Mouse (Mus musculus) frontal cortex, adult (tissue): ENCODE results near the gene Gatad1.
A peak's percentile ranks its signal among the peaks of the same experiment; 100 is the strongest.
"Not testable (repeated sequence)": the region's sequence is repeated elsewhere in the genome, so short reads cannot be mapped to it uniquely, and the experiment has no call there.

ENCODE experiments used
- ATAC-seq: cut with Nextera tagmentation; 2 replicates; pipeline ENCODE4 v1.9.2; 2017; ENCODE audit warnings: mild to moderate bottlenecking, moderate library complexity, mixed read lengths; ENCODE audit not compliant: low TSS enrichment

Gene Gatad1

GRCm38 (mm10) chr5:3657085-3657484 is at the start of gene Gatad1:
TSS of gene Gatad1 (minus strand) at chr5:3657185.
- no peak for ATAC-seq

DNA sequence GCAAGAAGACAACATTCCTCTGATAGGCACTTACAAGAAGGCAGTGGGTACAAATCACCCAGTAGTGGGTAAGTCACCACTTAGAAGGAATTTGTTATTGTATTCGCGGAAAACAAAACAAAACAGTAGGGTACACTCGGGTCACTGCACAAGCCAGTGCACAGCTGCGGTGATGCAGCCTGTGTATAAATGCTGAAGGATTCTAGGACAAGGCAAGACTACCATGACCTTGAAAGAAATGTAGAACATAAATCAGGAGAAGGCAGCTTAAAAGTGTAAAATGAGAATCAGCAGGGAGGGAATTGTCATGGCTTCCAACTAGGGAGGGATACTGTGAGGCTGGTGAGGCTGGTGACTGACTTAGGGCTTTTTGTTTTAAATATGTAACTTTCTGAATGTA is 45.2 kb upstream of the Gatad1 start:
- no peak for ATAC-seq

GRCm38 (mm10) chr5:3700025-3700424 is 43.0 kb upstream of the Gatad1 start:
- ATAC-seq = no peak

GRCm38 (mm10) chr5:3696031-3696430 is 39.0 kb upstream of the Gatad1 start:
- no peak for ATAC-seq

DNA sequence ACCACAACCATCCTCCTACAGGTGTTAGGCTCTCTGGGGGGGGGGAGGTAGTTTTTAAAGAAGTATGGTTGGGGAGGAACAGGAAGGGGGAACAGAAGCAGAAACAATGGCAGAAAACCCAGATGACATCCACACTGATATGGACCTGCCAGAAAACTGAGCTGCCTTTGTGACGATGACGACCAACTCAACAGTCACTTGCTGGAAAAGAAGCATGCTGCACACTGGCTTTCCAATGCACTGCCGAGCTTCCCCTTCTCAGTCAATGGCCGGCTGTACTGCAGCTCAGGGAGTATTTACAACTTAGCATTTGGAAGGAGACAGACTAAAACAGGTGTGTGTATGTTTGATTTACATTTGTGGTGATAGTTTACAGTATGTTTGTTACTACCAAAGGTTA is 38.2 kb upstream of the Gatad1 start:
- no peak for ATAC-seq

- no peak for ATAC-seq
Measured at GRCm38 (mm10) chr5:3692956-3693355, 36.0 kb upstream of the Gatad1 start.

- no peak for ATAC-seq
Measured at GRCm38 (mm10) chr5:3691283-3691682, 34.3 kb upstream of the Gatad1 start.

DNA sequence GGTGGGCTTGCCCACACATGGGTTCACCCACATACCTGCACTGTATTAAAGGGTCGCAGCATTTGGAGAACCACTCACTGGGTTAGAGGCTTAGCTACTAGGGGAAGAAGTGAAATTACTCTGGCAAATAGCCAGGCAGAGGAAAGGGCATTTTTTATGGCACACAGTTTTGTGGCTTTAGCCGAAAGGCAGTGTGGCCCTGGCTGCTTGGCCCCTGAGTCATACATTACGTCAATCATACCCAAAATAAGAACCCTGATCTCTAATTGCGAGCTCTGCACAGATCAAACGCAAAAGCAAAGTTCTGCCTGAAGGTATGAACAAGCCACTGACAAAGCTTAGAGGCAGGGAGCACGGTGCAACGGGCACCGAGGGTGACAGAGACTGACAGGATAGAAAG is 31.3 kb upstream of the Gatad1 start:
- no peak for ATAC-seq

DNA sequence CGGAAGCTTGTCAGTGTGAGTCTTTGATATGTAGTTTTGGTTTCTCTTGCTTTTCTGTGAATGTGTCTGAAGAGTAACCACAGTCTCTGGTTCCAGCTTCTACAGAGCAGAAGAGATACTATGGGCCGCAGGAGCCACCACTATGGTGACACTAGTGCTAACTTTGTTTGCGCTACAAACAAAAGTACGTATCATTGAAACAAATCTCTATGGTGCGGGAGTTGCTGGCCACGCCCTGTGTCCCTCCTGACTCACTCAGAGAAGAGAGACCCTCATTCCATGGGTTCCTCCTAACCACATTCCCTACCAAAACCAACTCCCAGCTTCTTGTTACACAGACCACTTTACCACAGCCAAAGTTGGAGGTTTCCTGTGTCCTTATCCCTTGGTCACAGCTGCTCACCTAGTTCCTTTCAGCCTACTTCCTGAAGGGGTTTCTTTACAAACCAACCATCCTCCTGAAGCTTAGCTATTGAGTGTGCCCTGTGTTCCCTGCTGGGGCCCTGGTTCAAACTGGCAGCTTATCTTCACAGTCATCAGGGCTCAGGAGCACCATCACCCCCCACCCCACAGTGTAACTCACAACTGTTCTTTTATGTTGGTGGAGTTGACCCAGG is 13.1 kb upstream of the Gatad1 start:
- ATAC-seq = no peak

- no peak for ATAC-seq
Measured at GRCm38 (mm10) chr5:3666585-3666984, 9.6 kb upstream of the Gatad1 start.

- no peak for ATAC-seq
Measured at GRCm38 (mm10) chr5:3665225-3665624, 8.2 kb upstream of the Gatad1 start.

DNA sequence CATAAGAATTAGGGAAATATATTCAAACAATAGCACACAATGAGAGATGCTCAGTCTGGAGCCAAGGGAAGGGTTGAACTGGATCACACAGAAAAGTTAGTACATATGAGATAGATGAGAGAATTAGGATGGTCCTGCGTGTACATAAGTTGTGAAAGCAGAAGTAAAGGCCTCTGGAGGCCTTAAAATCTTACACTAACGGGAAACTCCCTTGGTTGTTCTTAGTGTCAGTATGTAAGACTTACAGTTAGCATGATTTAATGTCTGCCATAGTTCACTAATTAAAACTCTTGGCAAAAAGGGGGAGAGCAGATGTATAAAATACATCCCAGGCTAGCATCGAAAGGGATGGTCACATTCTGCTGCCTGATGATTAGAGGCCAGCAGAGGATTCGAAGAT is 3.2 kb downstream of the Gatad1 start:
- ATAC-seq = no peak

DNA sequence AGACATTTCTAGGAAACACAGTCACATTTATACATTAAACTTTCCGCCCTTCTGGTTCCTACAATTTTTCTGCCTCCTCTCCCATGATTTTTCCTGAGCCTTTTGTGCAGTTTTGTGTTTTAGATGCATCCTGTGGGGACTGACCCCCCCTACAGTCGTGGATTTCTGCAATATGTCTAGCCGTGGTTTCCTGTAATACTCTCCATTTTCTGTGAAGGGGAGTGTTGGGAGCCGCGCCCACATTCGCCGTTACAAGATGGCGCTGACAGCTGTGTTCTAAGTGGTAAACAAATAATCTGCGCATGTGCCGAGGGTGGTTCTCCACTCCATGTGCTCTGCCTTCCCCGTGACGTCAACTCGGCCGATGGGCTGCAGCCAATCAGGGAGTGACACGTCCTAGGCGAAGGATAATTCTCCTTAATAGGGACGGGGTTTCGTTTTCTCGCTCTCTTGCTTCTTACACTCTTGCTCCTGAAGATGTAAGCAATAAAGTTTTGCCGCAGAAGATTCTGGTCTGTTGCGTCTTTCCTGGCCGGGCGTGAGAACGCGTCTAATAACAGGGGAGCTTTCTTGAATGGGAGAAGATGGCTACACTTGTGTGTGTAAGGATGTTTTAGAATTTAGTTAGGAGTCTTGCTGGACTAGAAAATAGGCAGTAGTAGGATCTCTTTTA is 3.9 kb downstream of the Gatad1 start:
- not testable (repeated sequence) for ATAC-seq

GRCm38 (mm10) chr5:3651621-3652020 is 5.4 kb downstream of the Gatad1 start:
- no peak for ATAC-seq

- ATAC-seq = no peak
Measured at GRCm38 (mm10) chr5:3650881-3651280, 6.1 kb downstream of the Gatad1 start, which contains the start of gene Tmbim7. TSS of gene Tmbim7 (plus strand) at chr5:3651181.

DNA sequence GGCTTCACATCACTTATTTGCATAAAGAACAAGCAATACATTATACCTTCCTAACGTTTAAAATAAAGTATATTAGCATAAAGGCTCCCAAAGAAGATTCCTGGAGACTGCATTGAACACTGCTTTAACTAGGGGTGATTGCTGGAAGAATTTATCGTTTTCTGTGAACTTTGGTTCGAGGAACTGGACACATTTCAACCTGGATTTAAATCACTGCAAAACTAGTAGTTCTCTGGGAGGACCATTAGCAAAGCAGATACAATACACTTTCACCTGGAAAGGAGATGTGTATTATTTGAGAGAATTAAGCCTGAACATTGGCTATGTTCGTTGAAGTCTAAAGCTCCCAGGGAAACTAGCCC is 8.2 kb downstream of the Gatad1 start:
- no peak for ATAC-seq

DNA sequence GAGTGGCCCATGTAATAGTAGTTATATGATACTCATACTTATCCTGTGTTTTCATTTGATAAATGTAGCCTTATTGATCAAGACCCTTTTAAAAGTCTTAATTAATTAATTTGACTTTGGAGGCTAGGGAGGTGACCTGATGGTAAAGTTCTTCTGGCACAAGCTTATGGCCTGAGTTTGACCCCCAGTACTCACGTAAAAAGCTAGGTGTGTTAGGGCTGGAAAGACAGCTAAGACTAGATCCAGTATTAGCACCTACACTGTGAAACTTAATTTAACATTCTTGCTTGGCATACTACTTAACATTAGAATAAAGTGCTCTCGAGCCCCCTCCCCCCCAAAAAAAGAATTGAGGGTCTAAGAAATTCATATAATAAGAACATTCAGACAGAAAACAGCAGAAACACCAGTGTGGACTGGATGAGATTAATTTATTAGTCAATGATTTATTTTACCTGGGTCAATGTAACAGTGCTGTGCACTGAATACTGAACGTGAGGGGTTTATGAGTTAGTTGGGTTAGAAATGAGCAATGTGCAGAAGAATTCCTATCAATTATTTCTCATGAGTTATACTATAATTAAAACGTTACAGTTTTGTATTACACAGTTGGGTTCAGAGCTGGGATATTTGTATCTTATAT is 8.7 kb downstream of the Gatad1 start:
- no peak for ATAC-seq

DNA sequence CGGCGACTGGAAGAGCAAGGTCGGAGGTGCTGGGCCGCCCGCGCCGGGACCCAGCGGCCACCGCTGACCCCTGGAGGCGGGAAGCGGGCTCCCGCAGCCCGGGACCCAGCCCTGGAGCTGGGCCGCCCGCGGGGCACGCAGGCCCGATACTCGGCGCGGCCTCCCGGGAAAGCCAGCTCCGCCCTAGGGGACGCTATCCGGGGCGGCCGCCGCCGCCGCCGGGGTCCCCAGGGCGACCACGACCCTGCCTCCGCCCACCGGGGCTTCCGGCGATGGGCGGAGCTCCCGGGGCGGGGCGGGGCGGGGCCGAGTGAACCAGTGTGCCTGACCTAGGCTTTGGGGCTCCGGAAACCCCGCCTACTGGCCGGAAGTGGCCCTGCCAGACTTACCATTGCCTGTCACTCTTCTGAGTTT is 9.3 kb downstream of the Gatad1 start:
- ATAC-seq = peak; percentile 94

DNA sequence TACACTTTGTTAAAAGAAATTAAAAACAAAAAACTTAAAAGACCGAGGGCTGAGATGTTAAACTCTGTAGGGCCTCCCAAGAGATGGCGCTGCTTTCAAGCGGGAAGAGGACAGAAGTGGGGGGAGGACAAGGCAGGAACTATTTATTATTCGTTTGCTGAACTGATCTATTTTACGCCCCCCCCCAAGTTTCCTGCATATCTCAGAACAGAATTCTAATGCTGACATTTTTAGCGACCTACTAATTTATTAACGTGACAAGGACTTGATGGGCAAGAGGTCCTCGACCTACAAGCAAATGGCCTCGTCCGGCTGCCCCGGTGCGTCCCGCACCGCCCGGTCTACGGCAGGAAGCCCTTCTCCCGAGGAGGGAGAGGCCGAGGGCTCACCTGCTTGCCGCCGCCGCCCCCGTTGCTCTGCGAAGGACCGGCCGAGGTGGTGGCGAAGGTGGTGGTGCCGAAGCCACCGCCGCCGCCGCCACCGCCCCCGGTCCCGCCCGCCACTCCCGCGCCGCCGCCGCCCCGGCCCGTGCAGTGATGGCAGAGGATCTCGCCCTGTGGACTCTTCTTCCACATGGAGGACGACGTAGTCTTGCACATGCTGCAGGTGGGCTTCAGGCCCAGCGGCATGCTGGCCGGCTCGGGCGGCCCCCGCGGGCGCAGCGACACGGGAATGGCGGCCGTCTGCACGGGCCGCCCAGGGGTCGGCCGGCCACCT is 9.8 kb downstream of the Gatad1 start:
- ATAC-seq = peak; percentile 72

- ATAC-seq = no peak
Measured at GRCm38 (mm10) chr5:3646539-3646938, 10.4 kb downstream of the Gatad1 start.

DNA sequence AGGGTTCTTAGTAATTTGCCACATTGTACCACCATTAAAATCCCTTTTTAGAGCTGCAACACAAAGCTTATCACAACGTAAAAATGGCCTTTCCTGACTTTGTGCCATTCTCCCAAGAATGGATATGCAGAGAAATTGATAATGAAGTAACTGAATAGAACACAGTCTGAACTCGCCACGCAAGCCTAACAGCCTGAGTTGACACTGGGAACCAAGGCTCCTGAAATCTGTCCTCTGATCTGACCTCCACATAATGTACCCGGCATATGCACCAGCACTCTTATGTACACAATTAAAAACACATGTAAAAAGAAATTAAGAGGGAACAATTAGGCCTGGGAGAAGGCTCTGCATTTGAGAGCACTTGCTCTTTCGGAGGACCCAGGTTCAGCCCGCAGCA is 11.7 kb downstream of the Gatad1 start:
- ATAC-seq = no peak

GRCm38 (mm10) chr5:3644621-3645020 is 12.4 kb downstream of the Gatad1 start:
- no peak for ATAC-seq

- no peak for ATAC-seq
Measured at GRCm38 (mm10) chr5:3635286-3635685, 21.7 kb downstream of the Gatad1 start.
